Mouse (Mus musculus): Measurements from ENCODE around the gene Hsd11b1. TPM values are rescaled to one million over a fixed set of nuclear protein-coding genes. Genes with fewer than 3 reads are reported as not detected.
"Not testable (repeated sequence)": the region's sequence is repeated elsewhere in the genome, so short reads cannot be mapped to it uniquely, and the experiment has no call there.

Gene Hsd11b1
- polyA plus RNA-seq, 1 experiment from 2014 or later = 0.28 TPM

GRCm38 (mm10) chr1:193298141-193298765 is 34.4 kb upstream of the Hsd11b1 start:
- no peaks in the 10 kb centered on the region for H3K36me3 ChIP-seq
- 83% methylated on average over 3 of the region's 3 CpGs for WGBS
- no peak overlapping the region for H3K9ac ChIP-seq (replicated peaks)
- no peak overlapping the region for H3K4me3 ChIP-seq (replicated peaks)
- peaks cover 10% of the 10 kb centered on the region for H3K4me1 ChIP-seq (replicated peaks)
- H3K9me3 ChIP-seq = no peaks in the 10 kb centered on the region
- no peak overlapping the region for H3K4me2 ChIP-seq
- ATAC-seq (ENCODE audit: insufficient number of reproducible peaks, insufficient read depth, low FRiP score, low TSS enrichment, low read depth) = no peak
- no peak overlapping the region for H3K27ac ChIP-seq
- 0 out of 2 replicates have a peak, but pooled peaks cover 5% of the 10 kb centered on the region for H3K27me3 ChIP-seq

GRCm38 (mm10) chr1:193295920-193296319 is 32.0 kb upstream of the Hsd11b1 start:
- Histone ChIP-seq H3K4me2 (no peak overlapping the region), H3K4me1 (replicated peaks) (no peaks in the 10 kb centered on the region; the same call in 1 of the 2 replicates), H3K9me3 (no peaks in the 10 kb centered on the region), H3K27ac (no peak overlapping the region), H3K4me3 (replicated peaks) (no peak overlapping the region), H3K36me3 (no peaks in the 10 kb centered on the region), H3K27me3 (no peaks in the 10 kb centered on the region), H3K9ac (replicated peaks) (no peak overlapping the region)
- no peak for ATAC-seq (ENCODE audit: insufficient number of reproducible peaks, insufficient read depth, low FRiP score, low TSS enrichment, low read depth)
- WGBS = 76% methylated on average over 5 of the region's 5 CpGs

GRCm38 (mm10) chr1:193293926-193294325 is 30.1 kb upstream of the Hsd11b1 start:
- H3K36me3 ChIP-seq = no peaks in the 10 kb centered on the region
- no peak overlapping the region for H3K4me2 ChIP-seq
- H3K27ac ChIP-seq = no peak overlapping the region
- 85% methylated on average over 3 of the region's 3 CpGs for WGBS
- H3K4me3 ChIP-seq (replicated peaks) = no peak overlapping the region
- H3K9me3 ChIP-seq = no peaks in the 10 kb centered on the region
- H3K4me1 ChIP-seq (replicated peaks) = no peaks in the 10 kb centered on the region
- no peak for ATAC-seq (ENCODE audit: insufficient number of reproducible peaks, insufficient read depth, low FRiP score, low TSS enrichment, low read depth)
- no peaks in the 10 kb centered on the region for H3K27me3 ChIP-seq
- H3K9ac ChIP-seq (replicated peaks) = no peak overlapping the region

GRCm38 (mm10) chr1:193293039-193293438 is 29.2 kb upstream of the Hsd11b1 start:
- H3K9ac ChIP-seq (replicated peaks) = no peak overlapping the region
- H3K27ac ChIP-seq = no peak overlapping the region
- 52% methylated on average over 2 of the region's 2 CpGs for WGBS
- no peak overlapping the region for H3K4me2 ChIP-seq
- no peak for ATAC-seq (ENCODE audit: insufficient number of reproducible peaks, insufficient read depth, low FRiP score, low TSS enrichment, low read depth)
- no peaks in the 10 kb centered on the region for H3K4me1 ChIP-seq (replicated peaks)
- H3K27me3 ChIP-seq = no peaks in the 10 kb centered on the region
- no peaks in the 10 kb centered on the region for H3K36me3 ChIP-seq
- no peak overlapping the region for H3K4me3 ChIP-seq (replicated peaks)
- H3K9me3 ChIP-seq = no peaks in the 10 kb centered on the region

- Histone ChIP-seq H3K4me2 (no peak overlapping the region), H3K4me3 (replicated peaks) (no peak overlapping the region), H3K4me1 (replicated peaks) (no peaks in the 10 kb centered on the region), H3K27ac (no peak overlapping the region), H3K9me3 (no peaks in the 10 kb centered on the region), H3K27me3 (no peaks in the 10 kb centered on the region), H3K9ac (replicated peaks) (no peak overlapping the region), H3K36me3 (no peaks in the 10 kb centered on the region)
- no peak for ATAC-seq (ENCODE audit: insufficient number of reproducible peaks, insufficient read depth, low FRiP score, low TSS enrichment, low read depth)
Measured at GRCm38 (mm10) chr1:193290686-193291085, 26.8 kb upstream of the Hsd11b1 start.

- no peak overlapping the region for H3K9ac ChIP-seq (replicated peaks)
- WGBS = 89% methylated on average over 5 of the region's 5 CpGs
- no peak overlapping the region for H3K27ac ChIP-seq
- no peaks in the 10 kb centered on the region for H3K9me3 ChIP-seq
- H3K4me1 ChIP-seq (replicated peaks) = no peaks in the 10 kb centered on the region
- no peak overlapping the region for H3K4me3 ChIP-seq (replicated peaks)
- no peak overlapping the region for H3K4me2 ChIP-seq
- H3K36me3 ChIP-seq = no peaks in the 10 kb centered on the region
- ATAC-seq (ENCODE audit: insufficient number of reproducible peaks, insufficient read depth, low FRiP score, low TSS enrichment, low read depth) = no peak
- H3K27me3 ChIP-seq = no peaks in the 10 kb centered on the region
Measured at GRCm38 (mm10) chr1:193289914-193290313, 26.0 kb upstream of the Hsd11b1 start.

GRCm38 (mm10) chr1:193289076-193289475 is 25.2 kb upstream of the Hsd11b1 start:
- ATAC-seq (ENCODE audit: insufficient number of reproducible peaks, insufficient read depth, low FRiP score, low TSS enrichment, low read depth) = no peak
- 96% methylated on average over 3 of the region's 3 CpGs for WGBS
- no peak overlapping the region for H3K4me2 ChIP-seq

GRCm38 (mm10) chr1:193287578-193287977 is 23.7 kb upstream of the Hsd11b1 start:
- Histone ChIP-seq H3K4me1 (replicated peaks) (no peaks in the 10 kb centered on the region), H3K27ac (no peak overlapping the region), H3K36me3 (no peaks in the 10 kb centered on the region), H3K4me3 (replicated peaks) (no peak overlapping the region), H3K4me2 (no peak overlapping the region), H3K27me3 (no peaks in the 10 kb centered on the region), H3K9me3 (no peaks in the 10 kb centered on the region), H3K9ac (replicated peaks) (no peak overlapping the region)
- WGBS = 83% methylated on average over 2 of the region's 2 CpGs
- ATAC-seq (ENCODE audit: insufficient number of reproducible peaks, insufficient read depth, low FRiP score, low TSS enrichment, low read depth) = no peak

More at GRCm38 (mm10) chr1:193289076-193289475, 25.2 kb upstream of the Hsd11b1 start:
- Histone ChIP-seq H3K27ac (no peak overlapping the region), H3K9me3 (no peaks in the 10 kb centered on the region), H3K9ac (replicated peaks) (no peak overlapping the region), H3K4me1 (replicated peaks) (no peaks in the 10 kb centered on the region), H3K27me3 (no peaks in the 10 kb centered on the region), H3K4me3 (replicated peaks) (no peak overlapping the region), H3K36me3 (no peaks in the 10 kb centered on the region)

GRCm38 (mm10) chr1:193285766-193286325 is 22.0 kb upstream of the Hsd11b1 start:
- 92% methylated on average over 3 of the region's 3 CpGs for WGBS
- H3K36me3 ChIP-seq; H3K4me1 ChIP-seq (replicated peaks); ATAC-seq (ENCODE audit: insufficient number of reproducible peaks, insufficient read depth, low FRiP score, low TSS enrichment, low read depth); H3K9ac ChIP-seq (replicated peaks); H3K4me3 ChIP-seq (replicated peaks); H3K4me2 ChIP-seq; H3K27ac ChIP-seq; H3K9me3 ChIP-seq; H3K27me3 ChIP-seq: not testable (repeated sequence)

- 74% methylated on average over 7 of the region's 7 CpGs for WGBS
- ATAC-seq (ENCODE audit: insufficient number of reproducible peaks, insufficient read depth, low FRiP score, low TSS enrichment, low read depth) = peak; percentile 47
- H3K4me1 ChIP-seq (replicated peaks) = no peaks in the 10 kb centered on the region
- no peak overlapping the region for H3K4me2 ChIP-seq
- H3K27me3 ChIP-seq = no peaks in the 10 kb centered on the region
- H3K9ac ChIP-seq (replicated peaks) = no peak overlapping the region
- no peaks in the 10 kb centered on the region for H3K36me3 ChIP-seq
- no peak overlapping the region for H3K27ac ChIP-seq
- no peaks in the 10 kb centered on the region for H3K9me3 ChIP-seq
- H3K4me3 ChIP-seq (replicated peaks) = no peak overlapping the region
Measured at GRCm38 (mm10) chr1:193284228-193284779, 20.4 kb upstream of the Hsd11b1 start.

GRCm38 (mm10) chr1:193281344-193281743 is 17.5 kb upstream of the Hsd11b1 start:
- Histone ChIP-seq H3K9ac (replicated peaks) (no peak overlapping the region), H3K4me2 (no peak overlapping the region), H3K27ac (no peak overlapping the region), H3K4me3 (replicated peaks) (no peak overlapping the region), H3K9me3 (no peaks in the 10 kb centered on the region), H3K4me1 (replicated peaks) (peaks cover 5% of the 10 kb centered on the region; the same call in 1 of the 2 replicates), H3K36me3 (no peaks in the 10 kb centered on the region), H3K27me3 (no peaks in the 10 kb centered on the region)
- 79% methylated on average over 2 of the region's 2 CpGs for WGBS
- no peak for ATAC-seq (ENCODE audit: insufficient number of reproducible peaks, insufficient read depth, low FRiP score, low TSS enrichment, low read depth)

GRCm38 (mm10) chr1:193279492-193279891 is 15.6 kb upstream of the Hsd11b1 start:
- H3K4me1 ChIP-seq (replicated peaks) = peaks cover 5% of the 10 kb centered on the region; the same call in 1 of the 2 replicates
- H3K4me3 ChIP-seq (replicated peaks) = no peak overlapping the region
- no peaks in the 10 kb centered on the region for H3K9me3 ChIP-seq
- WGBS = 89% methylated on average over 4 of the region's 4 CpGs
- H3K27ac ChIP-seq = no peak overlapping the region
- H3K27me3 ChIP-seq = no peaks in the 10 kb centered on the region
- no peak overlapping the region for H3K4me2 ChIP-seq
- H3K9ac ChIP-seq (replicated peaks) = no peak overlapping the region
- no peaks in the 10 kb centered on the region for H3K36me3 ChIP-seq
- ATAC-seq (ENCODE audit: insufficient number of reproducible peaks, insufficient read depth, low FRiP score, low TSS enrichment, low read depth) = no peak
